Mouse (Mus musculus): ENCODE results near the gene 2010111I01Rik.

GRCm38 (mm10) chr13:63258167-63258582 lies 293.5 kb downstream of the 2010111I01Rik start:
- TF ChIP-seq EP300 (IDR thresholded peaks at IDR 0.05; ENCODE audit: low read depth) (no peak), CTCF (IDR thresholded peaks at IDR 0.05; ENCODE audit: low read depth) (no peak)

Data from liver, embryonic 14.5 days (tissue).